Mouse (Mus musculus): Measurements from ENCODE around the gene Numbl. TPM values are rescaled to one million over a fixed set of nuclear protein-coding genes. Genes with fewer than 3 reads are reported as not detected.

Numbl gene
- total and polyA plus RNA-seq, 3 experiments = 1.3 to 5.7 (median 4.5) TPM

DNA sequence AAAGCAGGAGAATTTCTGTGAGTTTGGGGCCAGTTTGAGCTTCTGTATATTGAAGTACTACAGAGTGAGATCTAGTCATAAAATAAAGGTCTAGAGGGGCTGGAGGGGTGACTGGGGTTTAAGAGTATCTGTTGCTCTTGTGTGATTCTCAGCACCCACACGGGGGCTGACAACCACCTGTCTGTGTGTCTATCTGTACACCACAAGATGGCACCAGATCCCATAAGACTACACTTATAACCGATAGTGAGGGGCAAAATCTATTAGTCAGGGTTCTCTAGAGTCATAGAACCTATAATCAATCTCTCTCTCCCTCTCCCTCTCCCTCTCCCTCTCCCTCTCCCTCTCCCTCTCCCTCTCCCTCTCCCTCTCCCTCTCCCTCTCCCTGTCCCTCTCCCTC, 32.3 kb downstream of the Numbl start:
- no peak overlapping the region for H3K4me3 ChIP-seq (ENCODE audit: low read depth, low read length)
- no peak for DNase-seq (ENCODE audit: low spot score)
- no peak for TF ChIP-seq CTCF (IDR thresholded peaks at IDR 0.05; ENCODE audit: low read depth, low read length)
- TF ChIP-seq GATA1 (IDR thresholded peaks at IDR 0.05; ENCODE audit: borderline replicate concordance, low read length) = no peak
- TF ChIP-seq POLR2AphosphoS5 (IDR thresholded peaks at IDR 0.05; ENCODE audit: insufficient replicate concordance, low read depth, low read length) = no peak
- no peak for TF ChIP-seq GATA2 (IDR thresholded peaks at IDR 0.05; ENCODE audit: borderline replicate concordance, low read depth, low read length)
- no peak for TF ChIP-seq TAL1 (conservative IDR thresholded peaks at IDR 0.05; ENCODE audit: low read depth, low read length)
- ATAC-seq (ENCODE audit: extremely low read depth, insufficient number of reproducible peaks, low FRiP score, poor library complexity, severe bottlenecking) = no peak
- no peaks in the 10 kb centered on the region for H3K4me1 ChIP-seq (ENCODE audit: insufficient read depth, low read depth, low read length)
- H3K27me3 ChIP-seq (ENCODE audit: insufficient read depth, low read length) = peaks cover 13% of the 10 kb centered on the region
- H3K9me3 ChIP-seq (replicated peaks) = no peaks in the 10 kb centered on the region
- H3K36me3 ChIP-seq (replicated peaks) = no peaks in the 10 kb centered on the region

GRCm38 (mm10) chr7:27291795-27292466, 33.7 kb downstream of the Numbl start:
- ATAC-seq (ENCODE audit: extremely low read depth, insufficient number of reproducible peaks, low FRiP score, poor library complexity, severe bottlenecking) = no peak
- Histone ChIP-seq H3K36me3 (replicated peaks) (no peaks in the 10 kb centered on the region), H3K9me3 (replicated peaks) (no peaks in the 10 kb centered on the region), H3K4me3 (ENCODE audit: low read depth, low read length) (no peak overlapping the region), H3K4me1 (ENCODE audit: insufficient read depth, low read depth, low read length) (no peaks in the 10 kb centered on the region), H3K27me3 (ENCODE audit: insufficient read depth, low read length) (peaks cover 4% of the 10 kb centered on the region; the same call in 1 of the 2 replicates)
- no peak for TF ChIP-seq TAL1 (conservative IDR thresholded peaks at IDR 0.05; ENCODE audit: low read depth, low read length)
- DNase-seq (ENCODE audit: low spot score) = no peak

- DNase-seq (ENCODE audit: low spot score) (no peak), ATAC-seq (ENCODE audit: extremely low read depth, insufficient number of reproducible peaks, low FRiP score, poor library complexity, severe bottlenecking) (no peak)
- no peaks in the 10 kb centered on the region for H3K4me1 ChIP-seq (ENCODE audit: insufficient read depth, low read depth, low read length)
- H3K9me3 ChIP-seq (replicated peaks) = no peaks in the 10 kb centered on the region
- TF ChIP-seq POLR2AphosphoS5 (IDR thresholded peaks at IDR 0.05; ENCODE audit: insufficient replicate concordance, low read depth, low read length) = no peak
- TF ChIP-seq GATA2 (IDR thresholded peaks at IDR 0.05; ENCODE audit: borderline replicate concordance, low read depth, low read length) = no peak
- no peak for TF ChIP-seq CTCF (IDR thresholded peaks at IDR 0.05; ENCODE audit: low read depth, low read length)
- no peak for TF ChIP-seq TAL1 (conservative IDR thresholded peaks at IDR 0.05; ENCODE audit: low read depth, low read length)
- H3K4me3 ChIP-seq (ENCODE audit: low read depth, low read length) = no peak overlapping the region
- no peaks in the 10 kb centered on the region for H3K36me3 ChIP-seq (replicated peaks)
- H3K27me3 ChIP-seq (ENCODE audit: insufficient read depth, low read length) = peaks cover 9% of the 10 kb centered on the region; the same call in 1 of the 2 replicates
These were observed 37.7 kb downstream of the Numbl start for GRCm38 (mm10) chr7:27295956-27296355.

DNA sequence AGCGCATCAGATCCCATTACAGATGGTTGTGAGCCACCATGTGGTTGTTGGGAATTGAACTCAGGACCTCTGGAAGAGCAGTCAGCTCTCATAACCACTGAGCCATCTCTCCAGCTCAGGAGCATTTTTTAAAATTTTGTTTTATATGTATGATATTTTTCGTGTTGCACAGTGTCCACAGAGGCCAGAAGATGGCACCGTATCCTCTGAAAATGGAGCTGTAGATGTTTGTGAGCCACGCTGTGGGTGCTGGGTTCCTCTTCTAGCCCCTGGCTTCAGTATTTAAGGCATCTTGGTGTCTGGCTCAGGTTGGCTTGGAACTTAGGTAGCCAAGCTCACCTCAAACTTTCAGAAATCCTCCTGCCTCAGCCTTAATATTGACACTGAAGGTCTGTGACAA, 38.3 kb downstream of the Numbl start:
- ATAC-seq (ENCODE audit: extremely low read depth, insufficient number of reproducible peaks, low FRiP score, poor library complexity, severe bottlenecking) = no peak
- Histone ChIP-seq H3K9me3 (replicated peaks) (no peaks in the 10 kb centered on the region), H3K4me1 (ENCODE audit: insufficient read depth, low read depth, low read length) (no peaks in the 10 kb centered on the region), H3K36me3 (replicated peaks) (no peaks in the 10 kb centered on the region), H3K4me3 (ENCODE audit: low read depth, low read length) (no peak overlapping the region), H3K27me3 (ENCODE audit: insufficient read depth, low read length) (peaks cover 9% of the 10 kb centered on the region; the same call in 1 of the 2 replicates)
- no peak for DNase-seq (ENCODE audit: low spot score)
- no peak for TF ChIP-seq CTCF (IDR thresholded peaks at IDR 0.05; ENCODE audit: low read depth, low read length)

GRCm38 (mm10) chr7:27298033-27298610, 39.9 kb downstream of the Numbl start:
- Histone ChIP-seq H3K36me3 (replicated peaks) (no peaks in the 10 kb centered on the region), H3K4me3 (ENCODE audit: low read depth, low read length) (no peak overlapping the region), H3K9me3 (replicated peaks) (no peaks in the 10 kb centered on the region), H3K27me3 (ENCODE audit: insufficient read depth, low read length) (peaks cover 9% of the 10 kb centered on the region; the same call in 1 of the 2 replicates), H3K4me1 (ENCODE audit: insufficient read depth, low read depth, low read length) (no peaks in the 10 kb centered on the region; the same call in 1 of the 2 replicates)
- TF ChIP-seq POLR2AphosphoS5 (IDR thresholded peaks at IDR 0.05; ENCODE audit: insufficient replicate concordance, low read depth, low read length) (no peak), CTCF (IDR thresholded peaks at IDR 0.05; ENCODE audit: low read depth, low read length) (no peak), GATA2 (IDR thresholded peaks at IDR 0.05; ENCODE audit: borderline replicate concordance, low read depth, low read length) (no peak), TAL1 (conservative IDR thresholded peaks at IDR 0.05; ENCODE audit: low read depth, low read length) (no peak), GATA1 (IDR thresholded peaks at IDR 0.05; ENCODE audit: borderline replicate concordance, low read length) (no peak)
- DNase-seq (ENCODE audit: low spot score) (no peak), ATAC-seq (ENCODE audit: extremely low read depth, insufficient number of reproducible peaks, low FRiP score, poor library complexity, severe bottlenecking) (no peak)

DNA sequence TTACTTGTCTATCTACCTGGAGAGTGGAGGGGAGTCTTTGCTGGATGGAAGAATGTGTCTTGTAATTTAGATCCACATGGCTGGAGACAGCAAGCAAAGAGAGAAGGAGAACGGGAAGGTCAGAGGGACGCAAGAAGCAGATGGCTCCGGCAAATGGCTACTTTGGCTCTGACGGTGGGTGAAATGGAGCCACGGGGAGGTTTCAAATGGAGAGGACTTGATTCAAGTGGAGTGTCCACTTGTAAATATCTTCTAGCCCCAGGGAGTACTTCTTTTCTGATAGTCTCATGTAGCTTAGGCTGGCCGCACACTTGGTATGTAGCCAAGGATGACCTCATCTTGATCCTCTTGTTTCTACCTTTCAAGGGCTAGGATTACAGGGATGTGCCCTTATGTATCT, 40.6 kb downstream of the Numbl start:
- TF ChIP-seq CTCF (IDR thresholded peaks at IDR 0.05; ENCODE audit: low read depth, low read length) (no peak), GATA1 (IDR thresholded peaks at IDR 0.05; ENCODE audit: borderline replicate concordance, low read length) (no peak), TAL1 (conservative IDR thresholded peaks at IDR 0.05; ENCODE audit: low read depth, low read length) (no peak), POLR2AphosphoS5 (IDR thresholded peaks at IDR 0.05; ENCODE audit: insufficient replicate concordance, low read depth, low read length) (no peak), GATA2 (IDR thresholded peaks at IDR 0.05; ENCODE audit: borderline replicate concordance, low read depth, low read length) (no peak)
- Histone ChIP-seq H3K36me3 (replicated peaks) (no peaks in the 10 kb centered on the region), H3K27me3 (ENCODE audit: insufficient read depth, low read length) (peaks cover 7% of the 10 kb centered on the region; the same call in 1 of the 2 replicates), H3K4me3 (ENCODE audit: low read depth, low read length) (no peak overlapping the region), H3K4me1 (ENCODE audit: insufficient read depth, low read depth, low read length) (no peaks in the 10 kb centered on the region; the same call in 1 of the 2 replicates), H3K9me3 (replicated peaks) (no peaks in the 10 kb centered on the region)
- ATAC-seq (ENCODE audit: extremely low read depth, insufficient number of reproducible peaks, low FRiP score, poor library complexity, severe bottlenecking) (no peak), DNase-seq (ENCODE audit: low spot score) (no peak)

Measured in G1E (cell line).